Mouse (Mus musculus) cerebellum, adult 2 months (tissue): ENCODE measurements around the gene Scg5.

Source experiments
- CTCF ChIP-seq: fragments of 200-500 bp; IDR thresholded peaks from 2 replicates; pipeline ENCODE4 v1.5.1; 2011; ENCODE audit warnings: low read depth, mild to moderate bottlenecking, control low read depth, low read length, moderate library complexity, borderline replicate concordance; ENCODE audit not compliant: insufficient read depth
- POLR2A ChIP-seq: fragments of 200-500 bp; IDR thresholded peaks from 2 replicates; pipeline ENCODE4 v1.6.1; 2011; ENCODE audit warnings: low read length, control low read depth, borderline replicate concordance; ENCODE audit not compliant: insufficient read depth

DNA sequence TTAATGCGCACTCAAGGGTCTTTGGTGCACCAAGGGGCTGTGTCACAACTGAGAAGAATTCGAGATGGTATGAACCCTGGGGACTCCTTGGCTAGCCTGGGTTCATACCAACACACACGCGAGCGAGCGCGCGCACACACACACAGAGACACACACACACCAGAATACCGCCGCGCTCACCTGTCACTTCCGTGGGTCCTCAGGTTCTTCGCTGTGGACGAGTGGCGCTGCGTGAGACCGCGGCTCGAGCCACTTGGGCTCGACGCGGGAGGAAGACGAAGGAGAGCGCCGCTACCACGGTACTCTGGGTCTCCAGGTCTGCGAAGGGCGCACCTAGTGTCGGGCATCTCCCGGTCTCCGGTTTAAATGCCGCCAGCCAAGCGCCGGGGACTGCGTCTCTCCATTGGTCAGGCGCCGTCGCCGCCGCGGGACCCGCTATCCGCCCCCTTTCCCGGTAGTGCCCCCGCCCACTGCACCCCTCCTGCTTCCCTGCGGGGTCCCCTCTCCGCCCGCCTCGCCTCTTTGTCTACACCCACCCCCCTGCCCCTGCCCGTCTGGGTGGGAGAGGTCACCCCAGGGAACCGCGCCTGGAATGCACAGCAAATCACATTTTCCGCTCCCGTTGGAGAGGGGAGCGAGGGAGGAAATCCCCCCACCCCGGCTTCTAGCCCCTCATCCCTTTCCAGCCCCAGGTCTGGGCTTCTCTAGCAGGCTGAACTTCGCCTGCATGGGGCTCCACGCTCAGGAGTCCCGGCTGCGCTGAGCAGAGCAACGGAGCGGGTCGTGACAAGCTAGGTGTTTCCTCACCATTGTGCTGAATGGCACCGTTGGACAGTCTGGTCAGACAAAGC is 70.4 kb downstream of the Scg5 start, which contains the start of gene Grem1:
- no peak for TF ChIP-seq CTCF
- TF ChIP-seq POLR2A, result no peak
